Mouse (Mus musculus): ENCODE measurements around the gene Syt7.

Gene Syt7

GRCm38 (mm10) chr19:10388615-10389313 is at the start of gene Syt7:
TSS of gene Syt7 (plus strand) at chr19:10389090.
- peak; percentile 91 to 93 for DNase-seq

- DNase-seq = no peak
These were observed 49.6 kb upstream of the Syt7 start for GRCm38 (mm10) chr19:10339271-10339670.

DNA sequence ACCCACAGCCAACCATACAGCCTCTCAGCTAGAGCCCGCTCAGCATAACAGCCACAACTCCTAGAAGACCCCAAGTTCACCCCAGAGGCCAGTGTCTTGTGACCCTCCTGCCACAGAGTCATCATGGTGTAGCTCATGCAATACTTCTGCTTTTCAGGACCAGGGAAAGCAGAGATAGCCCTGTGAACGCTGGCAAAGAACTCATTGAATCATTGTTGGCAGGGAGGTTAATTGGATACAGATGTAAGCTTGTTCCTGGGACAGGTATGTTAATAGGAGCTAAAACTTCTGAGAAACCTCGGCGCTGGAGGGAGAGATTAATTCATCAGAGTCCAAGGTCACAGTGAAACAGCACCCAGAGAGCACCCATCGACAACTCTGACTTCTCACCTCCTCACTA is 48.2 kb upstream of the Syt7 start:
- no peak for DNase-seq

DNA sequence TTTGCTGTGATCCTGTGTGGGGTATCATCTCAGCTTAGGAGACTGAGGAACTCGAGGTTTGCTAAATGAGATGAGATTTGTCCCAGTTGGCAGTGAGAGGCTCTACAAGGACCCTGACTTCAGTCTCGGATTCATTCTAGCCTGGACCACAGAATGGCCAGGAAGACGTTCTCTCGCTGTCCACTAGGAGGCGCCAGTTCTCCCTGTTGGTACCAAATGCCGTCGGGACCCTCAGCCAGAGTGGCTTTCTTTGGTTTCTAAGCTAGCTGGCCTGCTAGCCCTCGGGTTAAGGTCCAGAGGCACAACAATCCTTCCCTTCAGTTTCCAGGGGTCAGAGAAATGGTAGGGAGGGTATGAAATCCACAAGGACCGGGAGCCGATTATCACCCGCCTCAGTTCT is 47.7 kb upstream of the Syt7 start:
- peak; percentile 16 to 34 for DNase-seq

DNA sequence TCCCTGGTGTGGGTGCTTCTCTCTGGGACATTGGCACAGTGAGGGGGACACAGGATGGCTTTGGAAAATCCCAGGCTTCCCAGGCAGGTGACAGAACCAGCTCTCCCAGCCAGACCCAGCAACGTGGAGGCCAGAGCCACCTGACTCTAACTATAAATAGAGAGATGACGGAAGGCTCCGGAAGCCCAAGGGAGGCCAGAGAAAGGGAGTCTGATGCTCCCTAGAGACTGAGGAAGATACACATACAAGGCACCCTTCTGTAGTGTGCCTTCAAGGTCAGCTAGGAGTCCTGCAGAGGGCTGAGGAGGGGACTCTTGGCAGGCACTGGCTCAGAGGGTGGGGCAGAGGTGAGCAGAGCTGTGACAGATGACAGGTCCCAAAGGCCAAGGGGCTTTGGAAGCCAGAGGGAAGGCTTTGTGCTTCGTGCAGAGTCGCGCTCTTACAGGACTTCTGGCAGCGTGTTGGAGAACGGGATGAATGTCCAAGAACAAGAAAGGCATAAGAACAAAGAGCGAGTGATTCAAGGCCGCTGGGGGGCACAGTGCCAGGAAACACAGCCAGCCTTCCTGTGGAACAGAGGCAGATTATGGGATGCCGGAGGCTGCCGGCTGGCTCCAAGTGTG is 47.0 kb upstream of the Syt7 start:
- DNase-seq = peak; percentile 18 to 21

GRCm38 (mm10) chr19:10343866-10344265 is 45.0 kb upstream of the Syt7 start:
- DNase-seq = no peak

GRCm38 (mm10) chr19:10345696-10346095 is 43.2 kb upstream of the Syt7 start:
- no peak for DNase-seq

DNA sequence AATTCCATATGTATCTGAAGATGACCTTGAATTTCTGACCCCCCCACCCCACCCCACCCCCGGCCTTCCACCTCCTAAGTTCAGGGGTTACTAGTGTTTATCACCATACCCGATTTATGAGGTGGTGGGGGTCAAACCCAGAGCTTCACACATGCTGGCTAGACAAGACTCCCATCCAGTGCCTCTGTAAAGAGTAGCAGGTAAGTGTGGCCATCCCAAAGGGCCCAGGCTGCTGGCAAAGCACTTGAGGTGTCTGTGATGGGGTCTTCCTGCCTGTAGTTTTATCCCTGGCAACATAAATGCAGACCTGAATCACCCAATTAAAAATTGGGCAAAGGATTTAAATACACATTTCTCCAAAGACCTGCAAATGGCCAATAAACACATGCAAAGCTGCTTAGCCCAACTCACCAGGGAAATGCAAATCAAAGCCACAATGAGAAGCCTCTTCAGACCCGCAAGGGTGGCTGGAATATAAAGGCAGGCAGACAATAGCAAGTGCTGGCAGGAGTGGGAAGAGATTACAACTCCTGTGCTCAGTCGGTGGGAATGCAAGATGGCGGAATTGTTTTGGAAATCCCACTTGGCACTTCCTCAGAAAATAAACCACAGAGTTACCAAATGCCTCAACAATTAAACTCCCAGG is 41.1 kb upstream of the Syt7 start:
- DNase-seq = no peak

GRCm38 (mm10) chr19:10352218-10352617 is 36.7 kb upstream of the Syt7 start:
- DNase-seq = no peak

DNA sequence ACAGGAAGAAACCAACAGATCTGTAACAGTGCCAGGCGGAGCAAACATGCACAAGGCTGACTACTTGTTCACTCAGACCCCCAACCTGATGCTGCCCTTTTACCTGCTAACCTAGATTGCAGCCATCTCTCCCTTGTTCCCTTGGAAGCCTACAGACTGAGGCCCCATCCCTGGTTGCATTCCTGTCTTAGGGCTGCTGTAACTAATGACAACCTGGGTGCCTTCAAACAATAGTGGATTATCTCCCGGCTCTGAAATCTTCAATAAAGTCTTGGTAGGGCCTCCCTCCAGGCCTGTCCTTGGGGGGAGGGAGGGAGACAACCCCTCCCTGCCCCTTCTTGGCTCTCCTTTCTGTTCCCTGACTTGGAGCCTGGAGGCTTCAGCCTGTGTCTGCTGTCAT is 34.1 kb upstream of the Syt7 start:
- DNase-seq = no peak

- no peak for DNase-seq
These were observed 31.9 kb upstream of the Syt7 start for GRCm38 (mm10) chr19:10356845-10357503.

- DNase-seq = no peak
These were observed 29.6 kb upstream of the Syt7 start for GRCm38 (mm10) chr19:10359105-10359946.

- DNase-seq = no peak
These were observed 26.3 kb upstream of the Syt7 start for GRCm38 (mm10) chr19:10362473-10363129.

DNA sequence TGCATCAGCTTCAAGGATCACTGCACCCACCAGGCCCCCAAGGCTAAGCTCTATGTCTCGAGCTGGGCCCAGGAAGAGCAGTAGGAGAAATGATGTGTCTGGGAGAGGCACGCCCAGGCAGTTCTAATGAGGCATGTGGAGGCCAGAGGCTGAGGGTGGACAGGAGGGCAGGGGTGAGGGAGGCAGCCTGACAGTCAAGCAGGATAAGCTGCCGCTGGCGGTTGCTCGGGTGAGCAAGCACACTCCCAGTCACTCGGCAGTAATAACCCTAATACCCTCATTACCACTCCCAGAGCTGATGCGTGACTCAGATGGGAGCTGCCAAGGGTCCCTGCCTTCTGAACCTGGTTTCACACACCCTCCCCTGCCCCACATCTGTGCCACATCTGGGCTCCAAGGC is 25.0 kb upstream of the Syt7 start:
- DNase-seq = no peak

DNA sequence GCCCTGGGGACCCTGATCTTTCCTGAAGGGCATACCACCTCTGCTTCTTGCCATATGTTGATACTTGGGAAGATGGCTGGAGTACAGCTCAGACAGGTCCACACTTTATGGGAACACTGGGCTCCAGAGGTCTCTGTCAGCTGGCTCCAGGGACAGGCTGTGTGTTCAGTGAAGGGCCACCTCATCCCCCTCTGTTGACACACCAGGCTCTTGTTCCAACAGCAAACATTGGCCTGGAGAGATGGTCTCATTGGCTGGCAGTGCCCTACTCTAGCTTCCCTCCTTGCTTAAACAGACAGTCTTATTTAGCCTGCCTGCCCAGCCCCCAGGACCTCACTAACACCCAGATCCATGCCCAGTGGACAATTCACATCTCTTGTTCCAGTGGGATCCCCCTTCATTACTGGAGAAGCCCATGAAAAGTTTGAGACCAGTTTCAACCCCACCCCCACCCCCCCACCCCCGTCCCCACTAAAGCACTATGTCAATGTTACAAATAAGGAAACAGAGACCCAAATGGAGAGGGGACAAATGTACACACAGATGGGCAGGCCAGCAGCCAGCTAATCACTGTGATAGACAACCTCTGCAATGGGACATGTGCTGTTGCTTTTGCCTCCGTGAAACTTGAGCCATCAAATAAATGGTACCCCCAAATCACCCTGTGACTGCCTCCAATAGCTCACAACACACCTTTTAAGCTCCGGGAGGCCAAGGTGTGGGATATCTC is 22.6 kb upstream of the Syt7 start:
- DNase-seq = peak in 1 of 2 experiments; percentile 21

DNA sequence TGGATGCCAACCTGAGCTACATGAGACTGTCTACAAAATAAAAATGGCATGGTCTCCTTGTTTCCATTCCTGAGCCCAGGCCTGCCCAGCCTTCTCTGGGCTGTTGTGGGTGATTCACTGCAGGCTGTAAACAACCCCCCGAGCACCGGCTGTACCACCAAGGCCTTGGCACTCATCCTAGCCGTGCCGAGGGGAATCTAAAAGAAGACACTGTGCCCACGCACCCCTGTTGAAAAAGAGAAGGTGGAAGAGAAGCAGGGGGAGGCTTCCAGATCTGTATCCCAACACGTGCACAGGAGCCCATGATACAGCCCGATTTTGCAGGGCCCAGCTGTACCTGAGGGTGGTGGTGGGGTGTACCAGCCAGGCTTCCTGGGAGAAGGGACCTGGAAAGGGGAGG is 21.1 kb upstream of the Syt7 start:
- DNase-seq = no peak

GRCm38 (mm10) chr19:10369936-10370335 is 19.0 kb upstream of the Syt7 start:
- no peak for DNase-seq

DNA sequence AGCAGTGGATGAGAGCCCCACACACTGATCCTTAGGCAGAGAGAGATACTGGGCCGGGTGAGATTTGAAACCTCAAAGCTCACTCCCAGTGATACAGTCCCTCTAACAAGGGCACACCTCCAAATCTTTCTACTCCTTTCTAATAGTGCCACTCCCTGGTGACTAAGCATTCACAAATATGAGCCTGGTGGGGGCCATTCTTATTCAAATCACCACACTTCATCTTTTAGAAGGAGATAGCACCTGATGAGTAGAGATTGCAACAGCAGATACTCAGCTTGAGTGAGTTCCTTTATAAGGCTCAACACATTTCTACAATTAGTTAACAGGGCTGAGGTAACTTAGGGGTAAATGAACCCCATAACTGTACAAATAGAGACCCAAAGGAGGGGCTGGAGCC is 15.7 kb upstream of the Syt7 start:
- DNase-seq = no peak

DNA sequence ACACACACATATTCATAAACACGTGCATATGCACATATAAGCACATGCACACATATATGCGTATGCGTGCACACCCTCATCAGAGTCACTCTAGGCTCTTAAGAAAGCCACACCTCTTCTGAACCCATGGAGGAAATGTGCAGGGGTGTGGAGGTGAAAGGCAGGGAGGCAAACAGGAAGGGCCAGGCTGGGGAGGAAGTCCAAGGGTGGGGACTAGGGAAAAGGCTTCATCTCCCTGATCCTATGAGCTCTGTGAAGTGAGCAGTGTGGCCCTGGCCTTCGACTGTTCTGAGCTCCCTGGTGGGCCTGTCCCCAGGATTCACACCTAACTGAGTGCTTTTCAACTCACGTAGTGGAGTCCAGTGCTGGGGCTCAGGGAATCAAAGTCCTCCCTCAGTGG is 13.6 kb upstream of the Syt7 start:
- peak; percentile 46 to 56 for DNase-seq

DNA sequence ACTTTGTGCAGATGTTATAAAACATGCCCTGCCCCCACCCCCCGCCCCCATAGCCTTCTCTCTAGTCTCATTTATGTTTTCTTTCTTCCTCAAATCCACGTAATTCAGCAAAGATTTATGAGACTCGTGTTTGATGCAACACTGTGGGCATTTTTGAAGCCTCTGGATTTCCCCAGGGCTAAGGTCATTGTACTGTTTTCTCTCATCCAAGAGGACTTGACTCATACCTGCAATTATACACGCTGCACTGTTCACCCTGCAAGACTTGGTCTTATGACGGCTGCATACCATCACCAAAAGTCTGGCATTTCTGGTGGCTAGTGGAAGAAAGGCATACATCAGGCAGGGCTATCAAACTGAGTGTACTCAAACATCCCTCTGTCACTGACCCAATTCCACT is 8.9 kb upstream of the Syt7 start:
- no peak for DNase-seq

DNA sequence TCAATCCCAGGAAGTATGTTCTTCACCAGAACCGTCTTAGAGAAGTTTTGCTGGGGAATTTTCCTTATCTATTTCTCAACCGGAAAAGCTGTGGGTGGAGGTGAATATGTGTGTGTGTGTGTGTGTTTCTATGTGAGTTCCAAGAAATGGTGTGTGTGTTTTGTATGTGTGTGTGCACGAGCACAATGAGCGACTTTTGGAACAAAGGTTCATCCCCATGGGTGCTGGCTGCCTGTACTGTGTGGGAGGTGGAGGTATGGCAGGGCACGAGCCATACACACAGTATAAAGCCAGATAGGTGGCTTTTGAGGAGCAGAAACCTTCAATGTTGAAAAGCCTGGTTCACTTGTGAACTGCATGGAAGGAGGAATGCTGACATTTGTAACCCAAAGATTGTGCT is 1.2 kb upstream of the Syt7 start:
- DNase-seq = no peak

Measured in lung, adult 18-20 months (tissue).